Mouse (Mus musculus): Measurements from ENCODE around the gene Gm17482. TPM values are rescaled to one million over a fixed set of nuclear protein-coding genes. Genes with fewer than 3 reads are reported as not detected.
A peak's percentile ranks its signal among the peaks of the same experiment; 100 is the strongest.
"Not testable (repeated sequence)": the region's sequence is repeated elsewhere in the genome, so short reads cannot be mapped to it uniquely, and the experiment has no call there.

The Gm17482 gene
- total RNA-seq (2015) (not detected in 2 replicates), total RNA-seq (2017) (not detected in 2 replicates)

DNA sequence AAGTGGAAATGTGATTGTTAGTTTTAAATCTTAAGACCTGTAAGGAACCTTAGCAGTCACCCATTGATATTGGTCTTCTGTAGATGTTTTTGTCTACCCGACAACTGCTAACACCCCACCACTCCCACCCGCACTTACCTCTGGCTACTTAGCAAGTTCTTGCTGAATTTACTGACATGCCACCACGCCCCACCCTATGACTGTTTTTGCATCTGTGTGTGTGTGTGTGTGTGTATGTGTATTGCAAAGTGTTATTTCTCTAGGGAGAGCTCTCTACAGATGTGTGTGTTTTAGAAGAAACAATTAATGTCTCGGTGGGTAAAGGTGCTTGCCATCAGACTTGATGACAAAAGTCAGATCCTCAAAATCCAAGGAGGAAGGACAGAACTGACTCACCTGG is at the start of gene Gm17482:
Gene Gm17482, plus strand, starts transcription at position 301 of the 400 bp plus-strand sequence.
- ATAC-seq (ENCODE audit: poor library complexity, severe bottlenecking) = no peak

DNA sequence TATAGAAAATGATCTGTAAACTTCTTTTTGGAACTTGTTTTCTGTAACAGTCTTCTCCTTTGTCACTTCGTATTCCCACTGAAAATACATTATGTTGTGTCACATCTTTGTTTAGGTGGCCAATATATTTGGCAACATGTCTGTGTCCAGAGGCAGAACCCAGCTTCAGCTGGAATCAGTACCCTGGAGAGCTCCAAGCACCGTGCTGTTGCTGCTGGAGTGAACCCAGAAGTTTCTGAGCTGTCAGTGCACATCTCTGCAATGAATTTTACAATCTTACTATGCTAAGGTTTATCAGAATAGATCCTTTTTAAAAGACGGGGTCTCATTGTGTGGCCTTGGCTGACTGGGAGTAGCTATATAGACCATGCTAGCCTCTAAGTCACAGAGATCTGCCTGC is 48.3 kb upstream of the Gm17482 start:
- no peak for ATAC-seq (ENCODE audit: poor library complexity, severe bottlenecking)

DNA sequence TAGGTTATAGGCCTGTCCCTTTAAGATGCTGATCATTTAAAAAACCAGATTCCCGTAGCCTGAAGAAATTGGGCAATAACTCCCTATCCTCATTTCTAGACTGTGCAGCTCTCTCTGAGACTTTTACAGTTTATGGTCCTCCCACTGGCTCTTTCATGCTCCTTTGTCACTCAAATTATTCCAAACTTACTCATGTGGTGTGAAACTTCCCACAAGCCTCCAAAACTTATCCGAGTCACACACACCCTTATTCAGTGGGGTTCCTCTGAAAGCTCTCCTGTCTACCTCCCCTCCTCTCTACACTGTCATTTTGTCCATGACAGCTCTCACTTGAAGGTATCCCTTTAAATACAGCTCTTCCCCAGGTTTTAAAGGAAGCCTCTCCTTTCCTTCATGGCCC is 46.0 kb upstream of the Gm17482 start:
- no peak for ATAC-seq (ENCODE audit: poor library complexity, severe bottlenecking)

DNA sequence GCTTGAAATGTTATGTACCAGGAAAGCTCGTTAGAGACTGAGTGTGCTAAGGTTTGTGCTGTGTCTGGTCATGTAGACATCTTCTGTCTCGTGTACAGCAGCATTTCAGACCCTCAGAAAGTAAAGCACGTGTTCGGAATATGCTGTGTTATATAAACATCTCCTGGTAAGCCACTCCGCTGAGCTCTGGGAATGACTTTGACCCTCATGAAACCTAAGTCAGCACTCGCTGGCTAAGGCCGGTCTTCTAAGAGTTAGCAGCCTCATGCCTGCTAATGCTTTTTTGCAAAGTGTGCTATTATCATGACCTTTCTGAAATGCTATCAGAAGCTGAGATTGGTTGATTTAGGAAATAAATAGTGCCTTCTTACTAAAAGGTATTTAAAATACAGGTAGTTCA is 36.0 kb upstream of the Gm17482 start:
- no peak for ATAC-seq (ENCODE audit: poor library complexity, severe bottlenecking)

DNA sequence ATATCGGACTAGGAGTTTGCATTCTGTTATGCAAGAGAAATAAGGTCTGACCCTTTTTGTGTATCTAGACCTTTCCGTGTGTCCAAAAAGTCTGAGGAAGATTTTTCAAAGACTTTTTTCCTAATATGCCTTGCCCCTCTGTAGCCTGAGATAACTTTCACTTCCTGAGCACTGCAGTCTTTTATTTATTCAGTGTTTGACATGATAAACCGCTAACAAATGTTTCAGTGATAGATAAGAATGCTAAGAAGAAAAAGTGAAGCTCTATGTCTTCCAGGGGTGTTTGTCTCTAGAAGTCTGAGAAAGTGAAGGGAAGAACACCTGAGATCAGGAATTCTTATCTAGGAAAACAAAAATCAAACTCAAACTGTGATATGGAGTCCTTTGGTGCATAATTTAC is 26.4 kb upstream of the Gm17482 start:
- ATAC-seq (ENCODE audit: poor library complexity, severe bottlenecking) = no peak

DNA sequence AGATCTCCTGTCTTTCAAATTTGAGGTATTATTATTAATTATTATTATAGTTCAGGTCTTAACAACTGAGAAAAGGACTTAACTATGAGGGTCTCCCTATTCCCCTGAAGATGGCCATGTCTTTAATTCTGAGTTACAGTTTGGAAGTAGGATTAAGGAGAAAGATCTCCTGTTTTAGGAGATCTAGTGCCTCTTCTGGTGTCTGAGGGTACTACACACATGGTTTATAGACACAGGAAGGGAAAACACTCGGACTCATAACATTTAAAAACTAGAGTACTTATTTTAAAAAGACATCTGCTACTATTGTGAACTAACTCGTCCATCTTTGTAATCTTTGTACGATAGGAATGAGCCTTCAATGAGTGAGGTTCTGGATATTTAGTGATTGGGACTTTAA is 24.1 kb upstream of the Gm17482 start:
- no peak for ATAC-seq (ENCODE audit: poor library complexity, severe bottlenecking)

DNA sequence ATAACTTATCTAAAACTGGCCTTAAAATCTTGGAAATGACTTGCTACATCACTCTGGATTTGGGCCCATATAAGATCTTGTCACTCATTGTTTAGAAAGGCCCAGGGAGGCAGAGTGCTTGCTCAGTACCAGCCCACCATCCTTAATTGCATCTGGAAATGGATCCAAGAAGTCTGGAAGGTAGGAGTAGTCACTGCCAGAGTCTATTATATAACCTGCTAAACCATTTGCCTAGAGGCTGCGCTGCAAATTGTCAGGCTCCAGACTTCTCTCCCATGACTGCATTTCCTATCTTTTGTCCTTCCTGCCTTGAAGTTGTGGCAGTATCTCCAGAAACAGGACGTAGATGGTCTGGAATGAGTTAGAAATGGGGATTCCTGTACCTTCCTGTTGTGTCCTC is 17.0 kb upstream of the Gm17482 start:
- no peak for ATAC-seq (ENCODE audit: poor library complexity, severe bottlenecking)

DNA sequence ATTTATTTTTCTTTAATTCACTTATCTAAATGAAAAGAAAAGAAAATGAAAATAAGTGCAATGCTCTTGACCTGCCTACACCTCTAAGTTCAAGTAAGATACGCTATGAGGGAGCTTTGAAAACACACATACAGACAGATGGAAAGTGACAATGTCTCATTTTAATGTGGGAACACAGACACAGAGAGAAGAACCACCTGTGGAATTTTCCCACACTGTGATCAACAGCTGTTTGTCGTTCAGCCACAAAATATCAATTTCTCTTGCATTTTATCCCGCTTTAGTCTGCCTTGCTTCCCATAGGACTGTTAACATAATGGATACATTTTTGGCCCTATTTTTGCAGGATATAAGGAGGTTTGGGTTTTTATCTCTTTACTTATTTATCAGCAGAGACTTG is 16.3 kb upstream of the Gm17482 start:
- ATAC-seq (ENCODE audit: poor library complexity, severe bottlenecking) = no peak

DNA sequence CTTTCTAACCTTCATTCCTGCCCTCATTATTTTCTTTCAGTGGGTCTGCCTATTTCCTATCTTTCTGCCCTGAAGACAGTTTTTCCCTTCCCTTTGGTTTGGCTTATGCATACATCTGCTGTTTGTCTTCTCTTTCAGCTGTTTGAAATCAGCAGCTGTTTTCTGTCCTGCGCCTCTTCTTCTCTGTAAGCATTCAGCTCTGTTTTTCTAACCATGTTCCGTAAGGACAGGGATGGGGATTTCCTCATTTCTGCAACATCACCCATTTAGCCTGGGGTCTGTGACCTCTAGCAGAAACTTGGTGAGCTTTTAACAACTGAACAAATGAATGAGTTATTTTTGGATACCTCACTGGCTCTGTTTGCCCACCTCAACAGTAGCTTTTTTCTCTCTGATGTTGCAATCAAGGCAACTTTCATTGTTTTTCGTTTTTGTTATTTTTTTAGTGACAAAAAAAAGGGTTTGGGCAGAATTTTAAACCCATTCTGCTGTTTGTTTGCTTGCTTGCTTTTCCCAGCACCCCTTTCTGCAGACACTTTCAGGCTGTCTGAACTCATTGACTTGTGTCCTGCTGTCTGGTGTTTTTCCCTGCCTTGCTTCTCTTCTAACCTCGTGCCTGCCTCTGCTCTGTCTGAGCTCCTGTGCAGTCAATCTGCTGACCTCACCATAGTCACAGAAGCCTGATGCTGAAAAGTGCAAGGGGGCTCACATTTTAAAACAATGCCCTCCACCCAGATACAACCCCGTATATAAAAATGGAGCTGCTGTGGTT is 14.8 kb upstream of the Gm17482 start:
- no peak for ATAC-seq (ENCODE audit: poor library complexity, severe bottlenecking)

DNA sequence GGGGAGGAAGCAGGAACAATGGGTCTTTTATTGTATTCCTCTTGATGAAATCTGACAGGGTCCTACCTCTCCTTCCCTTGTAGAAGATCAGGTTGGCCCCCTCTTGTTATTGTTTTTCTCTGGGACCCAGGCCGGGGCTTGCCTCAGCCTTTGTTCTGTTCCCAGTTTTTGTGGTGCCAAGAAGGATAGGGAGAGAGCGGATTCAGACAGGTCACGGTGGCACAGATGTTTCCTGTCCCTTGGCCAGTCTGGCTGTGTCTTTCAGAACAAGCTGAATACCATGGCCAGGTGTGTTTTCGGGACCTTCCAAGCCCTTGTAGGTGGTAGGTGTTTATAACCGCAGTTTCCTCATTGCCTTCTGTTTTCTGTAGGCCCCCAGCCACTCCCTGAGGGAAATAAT is 14.0 kb upstream of the Gm17482 start:
- no peak for ATAC-seq (ENCODE audit: poor library complexity, severe bottlenecking)

DNA sequence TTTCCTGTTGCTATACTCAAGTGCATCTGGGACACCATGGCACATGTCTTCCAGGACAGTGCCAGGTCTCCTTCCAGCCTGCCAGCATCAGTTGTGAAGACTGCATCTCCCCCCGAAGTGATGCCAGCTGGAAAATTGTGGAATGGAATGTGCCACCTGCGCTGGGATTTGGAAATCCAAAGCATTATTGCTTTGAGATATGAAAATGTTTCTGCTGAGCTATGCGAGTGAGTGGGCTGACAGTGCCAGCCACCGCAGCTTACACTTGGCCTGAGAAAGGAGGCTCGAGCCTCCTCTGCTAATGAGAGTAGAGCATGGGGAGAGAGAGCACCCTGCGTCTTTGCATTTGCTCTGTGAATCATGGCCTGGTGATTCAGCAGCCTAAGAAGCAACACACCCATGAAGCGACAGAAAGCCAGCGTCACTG is 5.9 kb upstream of the Gm17482 start:
- ATAC-seq (ENCODE audit: poor library complexity, severe bottlenecking) = no peak

DNA sequence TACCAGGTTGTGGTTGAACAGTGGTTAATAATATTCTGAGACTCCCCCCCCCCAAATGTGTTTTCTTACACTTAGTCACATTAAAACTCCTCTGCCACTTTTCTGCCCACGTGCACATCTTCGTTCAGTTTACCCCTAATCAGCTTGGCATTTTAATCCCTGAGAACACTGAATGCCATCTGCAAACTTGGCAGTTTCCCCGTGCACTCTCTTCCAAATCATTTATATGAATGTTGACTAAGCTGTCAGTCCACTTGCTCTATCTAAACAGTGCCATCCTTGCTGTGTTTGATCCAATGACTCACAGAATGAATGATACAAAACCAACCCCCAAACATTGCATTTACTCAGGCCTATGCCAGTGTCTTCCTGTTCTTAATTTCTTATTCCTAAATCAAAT is 1.6 kb upstream of the Gm17482 start:
- no peak for ATAC-seq (ENCODE audit: poor library complexity, severe bottlenecking)

DNA sequence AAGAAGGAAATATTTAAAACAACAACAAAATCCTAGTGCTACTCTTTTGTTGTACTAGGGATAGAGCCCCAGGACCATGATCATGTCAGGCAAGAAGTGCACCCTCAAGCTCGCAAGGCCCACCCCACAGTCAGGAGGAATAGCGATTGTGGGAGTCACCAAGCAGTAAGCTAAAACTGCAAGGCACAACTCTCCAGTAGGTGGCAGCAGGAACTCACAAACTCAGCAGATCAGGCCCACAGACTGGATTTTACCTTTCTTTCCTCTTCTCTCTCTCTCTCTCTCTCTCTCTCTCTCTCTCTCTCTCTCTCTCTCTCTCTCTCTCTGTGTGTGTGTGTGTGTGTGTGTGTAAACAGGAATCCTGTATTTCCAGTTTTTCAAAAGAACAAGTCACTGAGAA is 386 bp downstream of the Gm17482 start:
- ATAC-seq (ENCODE audit: poor library complexity, severe bottlenecking) = peak; percentile 82

DNA sequence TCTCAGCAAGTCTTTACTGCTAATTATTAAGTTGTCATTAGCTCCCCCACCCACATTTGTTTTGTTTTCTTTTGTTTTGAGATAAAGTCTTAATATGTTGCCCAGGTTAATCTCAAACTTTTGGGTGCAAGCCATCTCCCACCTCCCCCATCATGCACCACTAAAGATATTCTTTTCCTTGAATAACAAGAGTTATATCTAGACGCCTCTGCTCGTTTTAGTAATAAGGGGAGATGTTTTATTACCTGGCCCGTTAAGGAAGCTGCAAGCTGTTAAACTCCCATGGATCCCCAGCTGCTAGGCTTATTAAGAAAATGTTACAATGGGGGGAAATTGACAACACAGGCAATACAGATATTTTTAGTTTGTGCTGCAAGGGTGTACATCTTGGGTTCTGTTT is 3.4 kb downstream of the Gm17482 start:
- ATAC-seq (ENCODE audit: poor library complexity, severe bottlenecking) = no peak

DNA sequence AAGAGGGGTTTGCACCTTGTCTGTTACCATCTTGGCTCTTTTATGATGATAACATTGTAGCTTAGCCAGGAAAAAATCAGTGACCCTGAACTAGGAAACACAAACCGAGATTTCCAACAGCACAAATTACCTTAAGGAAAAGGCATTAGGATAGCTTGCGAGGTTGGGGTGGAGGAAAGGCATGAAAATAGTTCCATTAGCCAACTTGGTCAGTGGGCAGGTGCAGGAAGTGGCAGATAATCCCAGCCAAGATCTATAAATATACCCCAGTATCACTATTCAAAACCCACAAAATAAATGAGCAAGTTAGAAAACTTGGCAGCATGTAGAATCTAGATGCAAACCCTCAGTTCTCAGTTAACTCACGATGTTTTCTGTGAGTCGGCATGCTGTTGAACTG is 4.7 kb downstream of the Gm17482 start:
- ATAC-seq (ENCODE audit: poor library complexity, severe bottlenecking) = no peak

DNA sequence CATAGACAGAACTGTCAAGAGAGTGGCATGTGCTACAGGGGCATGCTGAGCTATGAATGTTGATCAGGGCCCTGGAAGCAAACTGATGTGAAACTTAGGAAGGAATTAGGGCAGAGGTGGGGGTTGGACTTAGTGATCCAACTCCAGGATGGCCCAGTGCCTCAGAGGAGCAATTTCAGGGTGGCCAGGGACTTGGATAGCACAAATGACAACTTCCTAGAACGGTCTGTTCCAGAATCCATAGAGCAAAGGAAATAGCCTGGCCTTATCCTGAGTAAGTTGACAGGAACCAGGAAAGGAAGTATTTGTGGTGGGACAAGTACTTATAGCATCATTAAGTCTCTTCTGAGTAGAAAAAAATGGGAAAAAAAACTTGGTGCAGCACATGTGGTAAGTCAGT is 5.4 kb downstream of the Gm17482 start:
- ATAC-seq (ENCODE audit: poor library complexity, severe bottlenecking) = no peak

DNA sequence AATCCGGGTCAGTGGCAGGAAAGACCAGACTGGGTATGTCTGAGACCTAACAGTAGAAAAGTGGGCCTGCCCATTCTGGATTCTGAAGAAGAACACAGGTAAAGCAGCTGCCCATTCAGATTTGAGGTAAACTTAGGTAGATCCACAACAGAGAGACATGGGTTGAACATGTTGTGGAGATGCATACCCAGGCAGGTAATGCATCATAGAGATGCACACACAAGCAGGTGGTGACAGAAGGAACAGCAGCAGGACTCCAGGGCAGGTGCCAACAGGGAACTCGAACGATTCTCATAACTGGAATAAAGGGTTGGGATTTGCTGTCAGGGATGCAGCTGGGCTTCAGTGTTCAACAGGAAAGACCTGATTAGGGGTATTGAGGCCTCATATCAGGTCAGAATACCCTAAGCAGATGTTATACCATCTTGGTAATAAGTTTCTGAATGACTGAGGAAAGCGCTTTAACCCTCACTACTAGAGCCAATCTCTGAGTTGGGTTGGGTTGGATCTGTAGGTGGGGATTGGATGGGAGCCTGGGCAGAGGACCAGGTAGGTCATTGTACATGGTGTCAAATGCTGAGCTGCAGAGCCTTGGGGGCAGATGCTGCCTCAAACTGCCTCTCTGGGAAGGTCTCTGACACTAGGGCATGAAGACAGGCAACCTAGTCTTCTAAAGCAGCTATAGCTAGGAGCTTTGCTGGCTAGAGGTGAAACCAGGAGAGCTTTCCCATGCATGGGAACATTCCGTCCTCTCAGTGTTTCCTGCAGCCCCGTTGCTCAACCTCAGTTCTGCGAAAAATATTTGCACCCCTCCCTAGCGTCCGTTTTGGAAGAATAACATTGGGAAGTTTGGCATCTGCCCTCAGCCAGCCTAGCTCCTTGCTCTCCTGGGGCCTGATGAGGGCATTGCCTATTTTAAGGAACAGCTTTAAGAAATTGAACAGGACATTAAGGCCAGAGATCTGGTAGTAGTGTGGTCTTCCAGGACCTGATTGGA is 11.2 kb downstream of the Gm17482 start:
- no peak for ATAC-seq (ENCODE audit: poor library complexity, severe bottlenecking)

DNA sequence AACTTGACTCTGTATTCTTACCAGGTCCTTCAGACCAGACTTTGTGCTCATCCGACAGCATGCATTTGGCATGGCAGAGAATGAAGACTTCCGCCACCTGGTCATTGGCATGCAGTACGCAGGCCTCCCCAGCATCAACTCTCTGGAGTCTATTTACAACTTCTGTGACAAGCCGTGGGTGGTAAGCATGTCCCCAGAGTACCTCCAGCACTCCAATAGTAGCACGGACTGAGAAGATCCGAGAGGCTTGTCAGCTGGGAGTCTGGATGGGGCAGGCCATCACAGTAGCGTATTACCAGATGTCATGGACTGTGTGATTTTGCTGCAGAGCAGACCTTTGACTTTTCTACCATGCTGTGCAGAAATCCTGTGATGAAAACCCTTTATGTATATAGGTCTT is 12.2 kb downstream of the Gm17482 start:
- no peak for ATAC-seq (ENCODE audit: poor library complexity, severe bottlenecking)

DNA sequence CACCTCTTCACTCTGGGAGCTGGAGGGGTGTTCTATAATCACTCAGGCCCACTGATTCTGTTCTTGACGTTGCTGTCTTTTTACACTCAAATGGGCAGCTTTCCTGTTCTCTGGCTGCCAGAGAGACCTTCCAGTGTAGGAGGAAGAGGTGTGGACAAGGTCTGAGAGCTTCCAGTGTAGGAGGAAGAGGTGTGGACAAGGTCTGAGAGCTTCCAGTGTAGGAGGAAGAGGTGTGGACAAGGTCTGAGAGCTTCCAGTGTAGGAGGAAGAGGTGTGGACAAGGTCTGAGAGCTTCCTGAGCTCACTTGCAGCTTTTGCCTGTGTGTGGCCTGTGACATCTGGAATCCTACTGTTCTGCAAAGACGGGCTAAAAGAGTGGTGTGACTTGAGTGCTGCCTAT is 13.3 kb downstream of the Gm17482 start:
- ATAC-seq (ENCODE audit: poor library complexity, severe bottlenecking) = not testable (repeated sequence)

DNA sequence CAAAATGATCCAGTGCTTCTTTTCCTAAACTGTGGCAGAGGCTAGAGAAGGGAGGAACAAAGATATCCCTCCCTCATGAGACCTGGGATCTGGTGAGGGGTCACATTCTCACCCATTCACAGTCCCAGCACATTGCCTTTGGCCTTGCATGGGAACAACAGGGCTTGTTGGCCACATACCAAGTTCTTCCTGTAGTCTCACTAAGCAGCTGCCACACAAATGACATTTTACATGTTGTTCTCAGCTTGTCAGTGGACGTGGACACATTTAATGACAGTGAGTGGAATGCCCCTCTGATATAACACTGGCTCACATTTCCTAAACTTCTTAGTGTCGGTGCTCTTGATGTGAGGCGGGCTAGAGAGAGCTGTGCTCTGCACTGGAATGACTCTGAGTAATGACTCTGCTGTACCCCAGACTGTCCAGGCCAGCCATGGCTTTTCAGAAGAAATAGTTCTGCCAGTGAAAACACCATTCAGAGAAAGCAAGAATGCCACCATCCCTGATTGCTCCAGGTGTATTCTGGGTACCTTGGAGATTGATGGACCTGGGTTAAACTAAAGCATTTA is 14.1 kb downstream of the Gm17482 start:
- ATAC-seq (ENCODE audit: poor library complexity, severe bottlenecking) = no peak

DNA sequence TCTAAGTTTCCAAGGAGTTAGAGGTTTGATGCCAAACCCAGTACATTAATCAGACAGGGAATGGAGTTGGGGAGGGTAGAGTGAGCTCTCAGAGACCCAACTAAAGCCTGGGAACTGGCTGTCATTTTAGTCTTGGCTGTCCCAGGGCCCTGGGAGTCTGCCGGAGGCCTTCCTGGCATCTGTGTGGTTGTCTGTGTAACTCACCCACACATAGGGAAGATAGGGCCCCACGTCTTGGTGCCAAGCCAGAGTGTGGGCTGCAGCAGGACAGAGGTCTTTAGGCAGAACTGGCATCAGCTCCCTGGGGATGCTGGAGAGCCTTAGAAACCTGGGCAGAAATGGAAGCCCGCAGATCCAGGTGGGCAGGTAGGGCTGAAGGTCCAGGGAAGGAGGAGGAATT is 14.8 kb downstream of the Gm17482 start:
- no peak for ATAC-seq (ENCODE audit: poor library complexity, severe bottlenecking)

DNA sequence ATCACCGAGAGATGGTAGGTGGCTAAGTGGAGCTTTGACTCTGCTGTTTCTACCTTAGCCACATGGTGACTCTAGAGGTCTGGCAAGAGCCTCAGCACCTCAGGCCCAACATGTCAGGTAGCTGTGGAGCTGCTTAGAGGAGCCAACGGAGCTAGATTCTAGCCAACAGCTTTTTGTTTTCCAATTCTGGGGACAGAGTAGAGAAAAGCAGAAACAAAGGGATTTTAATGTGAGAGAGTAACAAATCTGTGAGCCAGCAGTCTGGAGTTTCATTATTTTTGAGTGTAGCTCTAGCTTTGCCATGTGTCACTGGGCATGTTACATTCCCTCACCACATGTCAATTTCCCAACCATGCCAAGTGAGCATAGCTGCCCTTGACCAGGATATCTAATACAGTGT is 17.1 kb downstream of the Gm17482 start:
- ATAC-seq (ENCODE audit: poor library complexity, severe bottlenecking) = no peak

Data from megakaryocyte, adult 5-6 weeks (primary cell).